ENCODE assay signal across 8 mouse cellular contexts in the genomic region with DNA sequence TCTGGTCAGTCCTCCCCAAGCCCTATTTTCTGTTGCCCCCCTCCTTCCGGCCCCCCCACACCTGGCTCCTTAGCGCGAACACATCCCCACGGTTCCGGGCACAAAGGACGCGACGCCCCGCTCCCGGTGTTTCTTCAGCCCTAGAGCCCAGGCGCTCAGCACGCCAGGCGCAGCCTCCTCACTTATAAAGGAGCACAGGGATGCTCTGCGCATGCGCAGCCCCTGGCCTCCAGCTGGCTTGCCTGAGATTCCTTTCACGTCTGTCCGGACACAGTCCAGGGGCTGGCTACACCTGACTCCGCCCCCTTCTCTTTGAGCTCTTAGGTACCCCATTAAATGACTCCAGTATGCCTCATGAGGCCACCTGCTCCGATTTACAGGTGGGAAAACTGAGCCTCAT. TPM values are rescaled to one million over a fixed set of nuclear protein-coding genes. Genes with fewer than 3 reads are reported as not detected.
DNase-seq lines count a peak whose midpoint lies in the region; ATAC-seq and TF ChIP-seq lines count a peak whose summit lies in the region.

Gene Ncan (minus strand): TSS at position 207 of the 400 bp plus-strand sequence.

- WGBS in forebrain, embryonic 10.5 days: 3% methylated on average over 19 of the region's 19 CpGs
- WGBS in hindbrain, embryonic 15.5 days: 2% methylated on average over 19 of the region's 19 CpGs
- WGBS in midbrain, embryonic 12.5 days: 2% methylated on average over 19 of the region's 19 CpGs
- WGBS in stomach, embryonic 15.5 days: 2% methylated on average over 19 of the region's 19 CpGs

- TF ChIP-seq POLR2A in brain, embryonic 14.5 days (IDR thresholded peaks at IDR 0.05; ENCODE audit: borderline replicate concordance, extremely low read depth, insufficient read depth, insufficient read length, poor library complexity, severe bottlenecking): peak; percentile 98

- no peaks in the 10 kb centered on the region for H3K36me3 ChIP-seq in forebrain, embryonic 10.5 days (replicated peaks)
- H3K36me3 ChIP-seq in hindbrain, embryonic 15.5 days: peaks cover under 1% of the 10 kb centered on the region; the same call in 1 of the 2 replicates
- peaks cover 4% of the 10 kb centered on the region for H3K36me3 ChIP-seq in midbrain, embryonic 12.5 days
- H3K36me3 ChIP-seq in stomach, embryonic 15.5 days: no peaks in the 10 kb centered on the region

- peak within 1 kb of the TSS; percentile 62 for H3K4me2 ChIP-seq in hindbrain, embryonic 15.5 days
- H3K4me2 ChIP-seq in midbrain, embryonic 12.5 days (replicated peaks): peak within 1 kb of the TSS; percentile 64
- peak within 1 kb of the TSS; percentile 42 for H3K4me2 ChIP-seq in stomach, embryonic 15.5 days

- peak within 1 kb of the TSS; percentile 60 for H3K4me3 ChIP-seq in forebrain, embryonic 10.5 days
- H3K4me3 ChIP-seq in hindbrain, embryonic 15.5 days: peak within 1 kb of the TSS; percentile 58
- peak within 1 kb of the TSS; percentile 65 for H3K4me3 ChIP-seq in midbrain, embryonic 12.5 days
- H3K4me3 ChIP-seq in stomach, embryonic 15.5 days (replicated peaks): peak within 1 kb of the TSS; percentile 12; the same call in 1 of the 2 replicates

- peak within 1 kb of the TSS; percentile 87 for H3K27ac ChIP-seq in forebrain, embryonic 10.5 days
- peak within 1 kb of the TSS; percentile 89 for H3K27ac ChIP-seq in hindbrain, embryonic 15.5 days (replicated peaks)
- H3K27ac ChIP-seq in midbrain, embryonic 12.5 days (replicated peaks): peak within 1 kb of the TSS; percentile 96
- H3K27ac ChIP-seq in stomach, embryonic 15.5 days: no peak within 1 kb of the TSS

- H3K4me1 ChIP-seq in forebrain, embryonic 10.5 days: peaks cover 33% of the 10 kb centered on the region
- peaks cover 24% of the 10 kb centered on the region for H3K4me1 ChIP-seq in hindbrain, embryonic 15.5 days (replicated peaks)
- H3K4me1 ChIP-seq in midbrain, embryonic 12.5 days: peaks cover 31% of the 10 kb centered on the region
- 0 out of 2 replicates have a peak, but pooled peaks cover 5% of the 10 kb centered on the region for H3K4me1 ChIP-seq in stomach, embryonic 15.5 days

- peaks cover 68% of the 10 kb centered on the region for H3K27me3 ChIP-seq in forebrain, embryonic 10.5 days (ENCODE audit: poor library complexity, severe bottlenecking)
- H3K27me3 ChIP-seq in hindbrain, embryonic 15.5 days: no peaks in the 10 kb centered on the region
- peaks cover 34% of the 10 kb centered on the region for H3K27me3 ChIP-seq in midbrain, embryonic 12.5 days
- H3K27me3 ChIP-seq in stomach, embryonic 15.5 days (replicated peaks): peaks cover 52% of the 10 kb centered on the region

- TF ChIP-seq CTCF in brain, embryonic 14.5 days (IDR thresholded peaks at IDR 0.05; ENCODE audit: borderline replicate concordance, extremely low read depth, insufficient read depth, insufficient read length): no peak

- peak within 1 kb of the TSS; percentile 77 for H3K9ac ChIP-seq in hindbrain, embryonic 15.5 days
- H3K9ac ChIP-seq in midbrain, embryonic 12.5 days (replicated peaks): peak within 1 kb of the TSS; percentile 91
- no peak within 1 kb of the TSS for H3K9ac ChIP-seq in stomach, embryonic 15.5 days

- no peaks in the 10 kb centered on the region for H3K9me3 ChIP-seq in forebrain, embryonic 10.5 days
- H3K9me3 ChIP-seq in hindbrain, embryonic 15.5 days: no peaks in the 10 kb centered on the region
- no peaks in the 10 kb centered on the region for H3K9me3 ChIP-seq in midbrain, embryonic 12.5 days
- no peaks in the 10 kb centered on the region for H3K9me3 ChIP-seq in stomach, embryonic 15.5 days

- DNase-seq in CD4-positive, CD25-positive, alpha-beta regulatory T cell, adult 2 months (ENCODE audit: low read depth, low spot score): peak; percentile 58
- DNase-seq in brain, embryonic 14.5 days (ENCODE audit: low read depth): peak; percentile 96
- DNase-seq in forebrain, embryonic 10.5 days (ENCODE audit: extremely low spot score, low spot score): peak; percentile 87
- peak; percentile 88 for DNase-seq in layer of hippocampus, postnatal 36 days

- no peak for ATAC-seq in CD4-positive, CD25-positive, alpha-beta regulatory T cell, adult 4 months
- ATAC-seq in hindbrain, embryonic 15.5 days (ENCODE audit: low FRiP score, low read depth): peak; percentile 71
- peak; percentile 77 for ATAC-seq in midbrain, embryonic 12.5 days (ENCODE audit: low FRiP score, low read depth)
- peak; percentile 27; the same call in 1 of the 2 replicates for ATAC-seq in stomach, embryonic 15.5 days (ENCODE audit: insufficient read depth, low FRiP score, low read depth)

RNA-seq across cellular contexts. Expression of gene Ncan, which starts in this region (rescaled TPM):
- polyA plus RNA-seq in CD4-positive, CD25-positive, alpha-beta regulatory T cell, adult 4 months (2017; shearing (Covaris generic)): not detected
- 69.8 and 144 TPM in 2 replicates for polyA plus RNA-seq in brain, embryonic 14.5 days (2012; rRNA removed)
- 10.5 and 13.5 TPM in 2 replicates for polyA plus RNA-seq in forebrain, embryonic 10.5 days (2016; fragmentation: Nextera tagmentation; extraction: Ambion mirVana)
- 165 and 193 TPM in 2 replicates for polyA plus RNA-seq in hindbrain, embryonic 15.5 days (2015; fragmentation: Nextera tagmentation; extraction: Ambion mirVana)
- total RNA-seq in layer of hippocampus, postnatal 36 days (2021): 100 to 1,000 TPM; 167 to 170 TPM
- 91.9 and 109 TPM in 2 replicates for polyA plus RNA-seq in midbrain, embryonic 12.5 days (2016; fragmentation: Nextera tagmentation; extraction: Ambion mirVana)
- 1.8 TPM in 2 replicates for polyA plus RNA-seq in stomach, embryonic 15.5 days (2015; fragmentation: Nextera tagmentation; extraction: Ambion mirVana)

Comparison
In these comparisons a context has a peak if more than half of its experiments do, and no peak if none do; other contexts are left out.
1. H3K4me3 ChIP-seq: peak in every context shown above with its lines; median percentile 65 in midbrain, embryonic 12.5 days; 60 in forebrain, embryonic 10.5 days; 58 in hindbrain, embryonic 15.5 days; 12 in stomach, embryonic 15.5 days.